In the genomic region with DNA sequence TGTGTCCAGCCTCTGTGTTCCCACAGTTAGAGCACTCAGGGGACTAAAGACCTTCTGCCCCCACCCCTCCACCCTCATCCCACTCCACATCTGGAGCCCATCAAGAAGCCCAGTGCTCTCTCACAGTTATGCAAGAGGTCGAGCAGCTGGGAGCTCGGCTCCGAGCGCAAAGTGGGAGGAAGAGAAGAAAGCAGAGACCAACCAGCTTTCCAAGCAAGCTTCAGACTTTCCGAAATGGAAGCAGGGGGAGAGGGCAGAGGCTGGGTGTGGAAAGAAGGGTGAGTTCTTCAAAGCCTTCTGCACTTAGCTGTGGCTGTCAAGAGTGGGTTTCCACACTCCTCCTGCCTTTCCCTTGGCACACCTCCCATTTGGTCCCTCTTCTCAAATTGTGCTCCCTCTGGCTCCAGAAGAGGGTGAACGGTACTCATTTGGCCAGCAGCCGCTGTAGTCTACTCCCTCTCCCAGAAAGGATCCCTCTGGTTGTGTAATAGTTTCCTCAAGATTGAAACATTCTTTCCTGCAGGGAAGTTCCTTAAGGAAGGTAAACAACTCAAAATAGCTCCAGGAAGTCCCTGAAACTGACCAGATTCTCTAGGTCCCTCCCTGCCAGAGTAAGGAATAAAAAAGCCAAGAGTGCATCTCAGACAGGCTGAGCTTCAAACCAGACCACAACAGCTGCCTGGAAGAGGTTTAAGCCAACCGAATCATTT, we compare ENCODE assay signal across 9 mouse cellular contexts. TPM values are rescaled to one million over a fixed set of nuclear protein-coding genes. Genes with fewer than 3 reads are reported as not detected.
A peak's percentile ranks its signal among the peaks of the same experiment; 100 is the strongest.
DNase-seq lines count a peak whose midpoint lies in the region; ATAC-seq and TF ChIP-seq lines count a peak whose summit lies in the region.
"Had no signal": no experiment of that assay in that cellular context is flagged by ENCODE, and none has a peak within 500 bp of the region (broad histone marks: within the 10 kb centered on the region; RNA-seq: fewer than 3 reads in every experiment).

No protein-coding gene starts in this region.

- H3K4me2 ChIP-seq in embryonic facial prominence, embryonic 13.5 days = peak overlapping the region; percentile 17
- H3K4me2 ChIP-seq: midbrain, embryonic 12.5 days had no signal

- 29% methylated on average over 8 of the region's 8 CpGs for WGBS in embryonic facial prominence, embryonic 13.5 days
- 22% methylated on average over 8 of the region's 8 CpGs for WGBS in lung, adult 2 months

- ATAC-seq in embryonic facial prominence, embryonic 13.5 days (ENCODE audit: insufficient number of reproducible peaks, insufficient read depth, low FRiP score, low TSS enrichment, low read depth) = no peak
- no peak for ATAC-seq in megakaryocyte, adult 5-6 weeks (ENCODE audit: poor library complexity, severe bottlenecking)

- intact Hi-C loops in heart, postnatal 36 days (cut with DNase I) = loop anchor here (1.0 kb wide), 1 partner anchor 40 kb away; no protein-coding TSS in a partner anchor

- H3K36me3 ChIP-seq in embryonic facial prominence, embryonic 13.5 days = peaks cover 14% of the 10 kb centered on the region

- peak overlapping the region; percentile 81 for H3K27ac ChIP-seq in embryonic facial prominence, embryonic 13.5 days
- H3K27ac ChIP-seq: midbrain, embryonic 12.5 days had no signal

- no peaks in the 10 kb centered on the region for H3K9me3 ChIP-seq in embryonic facial prominence, embryonic 13.5 days
- H3K9me3 ChIP-seq: midbrain, embryonic 12.5 days had no signal

- peak; percentile 34 for DNase-seq in adrenal gland, adult 2 months
- no peak for DNase-seq in adrenal gland, adult 18-20 months (ENCODE audit: low spot score in 2 of 2)
- peak; percentile 66 to 77 for DNase-seq in heart, postnatal 36 days
- DNase-seq in lung, adult 2 months = peak; percentile 48
- DNase-seq in spleen, postnatal 4 days (ENCODE audit: low spot score in 2 of 2) = no peak
- DNase-seq in liver = no peak

- no peak for TF ChIP-seq CTCF in lung, adult 2 months (IDR thresholded peaks at IDR 0.05; ENCODE audit: insufficient read depth, low read length)

- peak overlapping the region; percentile 36; the same call in 1 of the 2 replicates for H3K9ac ChIP-seq in embryonic facial prominence, embryonic 13.5 days
- H3K9ac ChIP-seq: midbrain, embryonic 12.5 days had no signal

- H3K4me3 ChIP-seq in embryonic facial prominence, embryonic 13.5 days = no peak overlapping the region; the same call in 1 of the 2 replicates
- no peak overlapping the region for H3K4me3 ChIP-seq in lung, adult 2 months (replicated peaks; ENCODE audit: extremely low read depth, low read depth, low read length)
- H3K4me3 ChIP-seq: midbrain, embryonic 12.5 days had no signal

- TF ChIP-seq POLR2A in lung, adult 2 months (IDR thresholded peaks at IDR 0.05; ENCODE audit: borderline replicate concordance, extremely low read depth, low read depth, low read length) = no peak

- peaks cover 18% of the 10 kb centered on the region; the same call in 1 of the 2 replicates for H3K27me3 ChIP-seq in embryonic facial prominence, embryonic 13.5 days

- peaks cover 40% of the 10 kb centered on the region for H3K4me1 ChIP-seq in embryonic facial prominence, embryonic 13.5 days
- H3K4me1 ChIP-seq in lung, adult 2 months (ENCODE audit: control insufficient read depth, insufficient read depth, low read length) = peaks cover 4% of the 10 kb centered on the region

RNA-seq across cellular contexts. Expression of a gene that starts 2.4 kb away (rescaled TPM):
- total RNA-seq in adrenal gland, adult 2 months (2021) = 10 to 100 TPM; 24.9 to 54.1 TPM
- polyA plus RNA-seq in adrenal gland, adult 2 months (2012; rRNA removed) = 59.7 and 90.9 TPM in 2 replicates
- 10 to 100 TPM; 24.1 to 60.8 TPM for total RNA-seq in adrenal gland, adult 18-20 months (2021)
- polyA plus RNA-seq in embryonic facial prominence, embryonic 13.5 days (2015; fragmentation: Nextera tagmentation; extraction: Ambion mirVana) = 37.9 and 38.0 TPM in 2 replicates
- 100 to 1,000 TPM; 110 to 140 TPM for total RNA-seq in heart, postnatal 36 days (2021)
- polyA plus RNA-seq in lung, adult 2 months (2012; rRNA removed) = 87.6 and 93.5 TPM in 2 replicates
- 0.76 and 2.1 TPM in 2 replicates for total RNA-seq in megakaryocyte, adult 5-6 weeks (2015)
- total RNA-seq in megakaryocyte, adult 5-6 weeks (2017) = 2.0 and 2.6 TPM in 2 replicates

RNA-seq across cellular contexts. Expression of a gene that starts 30.2 kb away (rescaled TPM):
- total RNA-seq in adrenal gland, adult 2 months (2021) = 100 to 1,000 TPM; 145 to 172 TPM
- 17.1 and 23.2 TPM in 2 replicates for polyA plus RNA-seq in adrenal gland, adult 2 months (2012; rRNA removed)
- total RNA-seq in adrenal gland, adult 18-20 months (2021) = 100 to 1,000 TPM; 139 to 168 TPM
- polyA plus RNA-seq in embryonic facial prominence, embryonic 13.5 days (2015; fragmentation: Nextera tagmentation; extraction: Ambion mirVana) = 192 and 213 TPM in 2 replicates
- 10 to 100 TPM; 84.4 to 89.0 TPM for total RNA-seq in heart, postnatal 36 days (2021)
- 26.6 and 40.8 TPM in 2 replicates for polyA plus RNA-seq in lung, adult 2 months (2012; rRNA removed)
- total RNA-seq in megakaryocyte, adult 5-6 weeks (2015) = 126 and 151 TPM in 2 replicates
- total RNA-seq in megakaryocyte, adult 5-6 weeks (2017) = 165 and 172 TPM in 2 replicates

RNA-seq across cellular contexts. Expression of a gene that starts 30.3 kb away (rescaled TPM):
- total RNA-seq in adrenal gland, adult 2 months (2021) = 100 to 1,000 TPM in 1 of 2 experiments, 10 to 100 TPM in 1; 73.0 to 102 TPM
- polyA plus RNA-seq in adrenal gland, adult 2 months (2012; rRNA removed) = 20.7 and 22.2 TPM in 2 replicates
- total RNA-seq in adrenal gland, adult 18-20 months (2021) = 10 to 100 TPM; 54.0 to 57.6 TPM
- polyA plus RNA-seq in embryonic facial prominence, embryonic 13.5 days (2015; fragmentation: Nextera tagmentation; extraction: Ambion mirVana) = 137 and 149 TPM in 2 replicates
- total RNA-seq in heart, postnatal 36 days (2021) = 10 to 100 TPM; 27.2 to 41.2 TPM
- 38.9 and 67.5 TPM in 2 replicates for polyA plus RNA-seq in lung, adult 2 months (2012; rRNA removed)
- 38.5 and 53.7 TPM in 2 replicates for total RNA-seq in megakaryocyte, adult 5-6 weeks (2015)
- total RNA-seq in megakaryocyte, adult 5-6 weeks (2017) = 27.6 and 40.8 TPM in 2 replicates

Comparison
In these comparisons a context has a peak if more than half of its experiments do, and no peak if none do; other contexts are left out.
1. DNase-seq: peak in adrenal gland, adult 2 months (single experiment), heart, postnatal 36 days (2 of 2) and lung, adult 2 months (single experiment); none in adrenal gland, adult 18-20 months (0 of 2), spleen, postnatal 4 days (0 of 2) and liver (single experiment).
2. RNA of a gene that starts 2.4 kb away (total RNA-seq): 110 to 140 TPM in heart, postnatal 36 days, 24.1 to 60.8 TPM in adrenal gland, adult 18-20 months and 24.9 to 54.1 TPM in adrenal gland, adult 2 months; 0.76 to 2.6 TPM in megakaryocyte, adult 5-6 weeks; every median in the first group is over 4 times any median in the second.